Mouse (Mus musculus): ENCODE measurements around the gene Tesk2. TPM values are rescaled to one million over a fixed set of nuclear protein-coding genes. Genes with fewer than 3 reads are reported as not detected.

The Tesk2 gene
- polyA plus RNA-seq, 1 experiment from 2014 or later: 8.1 TPM

DNA sequence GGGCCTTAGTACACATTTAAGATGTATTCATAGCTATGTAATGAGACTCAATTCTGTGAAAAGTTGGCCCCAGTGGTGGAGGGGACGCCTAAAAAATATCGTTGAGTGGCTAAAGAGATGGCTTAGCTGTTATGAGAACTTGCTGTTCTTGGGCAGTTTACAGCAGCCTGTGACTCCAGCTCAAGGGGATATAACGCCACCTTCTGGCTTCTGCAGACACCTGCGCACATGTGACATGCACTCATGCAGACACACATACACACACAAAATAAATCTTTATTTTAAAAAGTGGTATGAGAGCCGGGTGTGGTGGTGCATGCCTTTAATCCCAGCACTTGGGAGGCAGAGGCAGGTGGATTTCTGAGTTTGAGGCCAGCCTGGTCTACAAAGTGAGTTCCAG lies 55.6 kb downstream of the Tesk2 start:
- Histone ChIP-seq H3K4me3 (replicated peaks) (no peak overlapping the region), H3K4me1 (replicated peaks) (no peaks in the 10 kb centered on the region), H3K36me3 (no peaks in the 10 kb centered on the region), H3K27me3 (replicated peaks) (no peaks in the 10 kb centered on the region), H3K4me2 (replicated peaks) (no peak overlapping the region), H3K9me3 (no peaks in the 10 kb centered on the region), H3K9ac (no peak overlapping the region), H3K27ac (no peak overlapping the region)
- ATAC-seq: no peak
- WGBS: 93% methylated on average over 5 of the region's 5 CpGs

DNA sequence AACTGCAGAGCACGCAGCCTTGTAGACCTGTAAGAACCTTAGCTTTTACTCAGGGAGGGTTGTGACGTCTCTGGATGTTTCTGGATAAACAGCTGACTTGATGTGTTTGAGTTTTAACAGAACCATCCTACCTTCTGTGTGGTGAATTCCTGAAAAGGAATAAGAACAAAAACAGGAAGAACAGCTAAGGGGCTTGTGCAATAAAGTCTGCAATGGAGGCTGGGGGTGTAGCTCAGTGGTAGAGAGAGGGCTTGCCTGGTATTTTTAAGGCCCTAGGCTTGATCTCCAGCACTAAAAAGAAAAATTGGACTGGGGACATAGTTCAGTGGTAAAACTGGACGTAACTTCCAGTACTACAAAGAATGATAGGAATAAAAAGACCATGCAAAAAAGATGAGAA lies 56.3 kb downstream of the Tesk2 start:
- no peak overlapping the region for H3K4me3 ChIP-seq (replicated peaks)
- WGBS: 79% methylated on average over 3 of the region's 3 CpGs
- no peak overlapping the region for H3K27ac ChIP-seq
- H3K36me3 ChIP-seq: no peaks in the 10 kb centered on the region
- H3K9ac ChIP-seq: no peak overlapping the region
- no peaks in the 10 kb centered on the region for H3K4me1 ChIP-seq (replicated peaks)
- H3K9me3 ChIP-seq: no peaks in the 10 kb centered on the region
- H3K27me3 ChIP-seq (replicated peaks): no peaks in the 10 kb centered on the region
- no peak overlapping the region for H3K4me2 ChIP-seq (replicated peaks)
- no peak for ATAC-seq

GRCm38 (mm10) chr4:116780541-116780940 lies 59.8 kb downstream of the Tesk2 start:
- no peak overlapping the region for H3K27ac ChIP-seq
- 77% methylated on average over 2 of the region's 2 CpGs for WGBS
- no peak overlapping the region for H3K9ac ChIP-seq
- no peak for ATAC-seq
- no peaks in the 10 kb centered on the region for H3K27me3 ChIP-seq (replicated peaks)
- no peaks in the 10 kb centered on the region for H3K4me1 ChIP-seq (replicated peaks)
- no peak overlapping the region for H3K4me2 ChIP-seq (replicated peaks)
- no peak overlapping the region for H3K4me3 ChIP-seq (replicated peaks)
- H3K36me3 ChIP-seq: no peaks in the 10 kb centered on the region
- no peaks in the 10 kb centered on the region for H3K9me3 ChIP-seq

DNA sequence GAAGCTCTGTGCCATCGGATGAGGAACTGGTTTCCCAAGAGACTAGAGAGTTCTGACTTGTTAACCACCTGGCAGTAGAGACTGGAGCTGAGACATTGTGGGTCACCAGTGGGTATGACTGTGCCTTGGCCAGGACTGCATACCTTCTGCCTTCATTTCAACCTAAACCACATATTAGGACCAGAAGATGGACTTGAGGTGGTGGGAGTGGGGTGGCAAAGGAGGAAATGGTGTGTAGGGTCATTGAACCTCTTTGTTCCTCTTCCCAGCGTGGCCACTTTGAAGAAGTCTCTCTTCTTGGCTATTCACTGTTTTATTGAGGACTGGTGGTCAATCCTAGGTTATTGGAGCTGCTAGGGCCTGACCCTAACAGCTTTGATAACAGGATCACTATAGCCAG lies 60.6 kb downstream of the Tesk2 start:
- Histone ChIP-seq H3K4me3 (replicated peaks) (no peak overlapping the region), H3K9me3 (no peaks in the 10 kb centered on the region), H3K4me1 (replicated peaks) (no peaks in the 10 kb centered on the region), H3K27ac (no peak overlapping the region), H3K9ac (no peak overlapping the region), H3K27me3 (replicated peaks) (no peaks in the 10 kb centered on the region), H3K36me3 (no peaks in the 10 kb centered on the region), H3K4me2 (replicated peaks) (no peak overlapping the region)
- no peak for ATAC-seq
- WGBS: 56% methylated on average over 2 of the region's 2 CpGs

DNA sequence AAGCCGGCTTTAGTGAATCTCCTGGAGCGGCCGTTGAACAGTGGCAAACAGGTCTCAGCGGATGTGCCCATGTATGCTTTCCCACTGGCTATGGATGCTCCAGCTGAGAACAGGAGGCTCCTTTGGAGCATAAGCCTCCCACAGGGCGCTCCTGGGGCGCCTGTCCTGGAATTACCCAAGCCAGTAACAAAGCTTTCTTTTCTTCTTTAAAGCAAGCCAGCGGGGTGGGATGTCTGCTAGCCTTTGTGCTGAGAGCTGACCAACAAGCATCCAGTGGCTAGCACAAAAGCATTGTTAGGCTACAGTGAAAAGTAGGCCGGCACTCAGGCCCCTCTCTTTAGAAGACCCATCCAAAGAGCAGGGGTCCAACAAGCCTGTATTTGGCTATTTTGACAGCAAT lies 61.4 kb downstream of the Tesk2 start:
- no peak overlapping the region for H3K4me2 ChIP-seq (replicated peaks)
- 40% methylated on average over 8 of the region's 8 CpGs for WGBS
- no peak overlapping the region for H3K27ac ChIP-seq
- H3K9me3 ChIP-seq: no peaks in the 10 kb centered on the region
- H3K4me1 ChIP-seq (replicated peaks): no peaks in the 10 kb centered on the region
- H3K9ac ChIP-seq: no peak overlapping the region
- no peak overlapping the region for H3K4me3 ChIP-seq (replicated peaks)
- no peaks in the 10 kb centered on the region for H3K27me3 ChIP-seq (replicated peaks)
- no peak for ATAC-seq
- no peaks in the 10 kb centered on the region for H3K36me3 ChIP-seq

GRCm38 (mm10) chr4:116786587-116786986 lies 65.8 kb downstream of the Tesk2 start:
- H3K9ac ChIP-seq: no peak overlapping the region
- no peaks in the 10 kb centered on the region for H3K36me3 ChIP-seq
- H3K27ac ChIP-seq: no peak overlapping the region
- H3K4me3 ChIP-seq (replicated peaks): no peak overlapping the region
- no peak overlapping the region for H3K4me2 ChIP-seq (replicated peaks)
- WGBS: 97% methylated on average over 1 of the region's 1 CpGs
- no peaks in the 10 kb centered on the region for H3K27me3 ChIP-seq (replicated peaks)
- no peaks in the 10 kb centered on the region for H3K9me3 ChIP-seq
- ATAC-seq: no peak
- H3K4me1 ChIP-seq (replicated peaks): no peaks in the 10 kb centered on the region

- Histone ChIP-seq H3K27ac (peak overlapping the region; percentile 13; the same call in 1 of the 2 replicates), H3K9ac (no peak overlapping the region)
Measured at GRCm38 (mm10) chr4:116787985-116788760, 67.4 kb downstream of the Tesk2 start.

GRCm38 (mm10) chr4:116788956-116789355 lies 68.2 kb downstream of the Tesk2 start:
- H3K9me3 ChIP-seq: no peaks in the 10 kb centered on the region
- no peak overlapping the region for H3K9ac ChIP-seq
- H3K4me3 ChIP-seq (replicated peaks): no peak overlapping the region
- peak; percentile 59 for ATAC-seq
- no peaks in the 10 kb centered on the region for H3K27me3 ChIP-seq (replicated peaks)
- no peaks in the 10 kb centered on the region for H3K4me1 ChIP-seq (replicated peaks)
- H3K27ac ChIP-seq: peak overlapping the region; percentile 13; the same call in 1 of the 2 replicates
- 11% methylated on average over 3 of the region's 3 CpGs for WGBS
- no peak overlapping the region for H3K4me2 ChIP-seq (replicated peaks)
- H3K36me3 ChIP-seq: no peaks in the 10 kb centered on the region

More at GRCm38 (mm10) chr4:116787985-116788760, 67.4 kb downstream of the Tesk2 start:
- WGBS: 50% methylated on average over 7 of the region's 7 CpGs
- no peak for ATAC-seq
- Histone ChIP-seq H3K36me3 (no peaks in the 10 kb centered on the region), H3K27me3 (replicated peaks) (no peaks in the 10 kb centered on the region), H3K4me1 (replicated peaks) (no peaks in the 10 kb centered on the region), H3K9me3 (no peaks in the 10 kb centered on the region), H3K4me2 (replicated peaks) (no peak overlapping the region), H3K4me3 (replicated peaks) (no peak overlapping the region)

- Histone ChIP-seq H3K9ac (no peak overlapping the region), H3K4me2 (replicated peaks) (no peak overlapping the region), H3K4me1 (replicated peaks) (0 out of 2 replicates have a peak, but pooled peaks cover 6% of the 10 kb centered on the region), H3K27ac (no peak overlapping the region), H3K9me3 (no peaks in the 10 kb centered on the region), H3K36me3 (no peaks in the 10 kb centered on the region), H3K27me3 (replicated peaks) (no peaks in the 10 kb centered on the region), H3K4me3 (replicated peaks) (no peak overlapping the region)
- WGBS: 86% methylated on average over 8 of the region's 8 CpGs
- no peak for ATAC-seq
Measured at GRCm38 (mm10) chr4:116792453-116792852, 71.7 kb downstream of the Tesk2 start.

GRCm38 (mm10) chr4:116794273-116794672 lies 73.5 kb downstream of the Tesk2 start:
- WGBS: 71% methylated on average over 2 of the region's 2 CpGs
- no peak overlapping the region for H3K4me3 ChIP-seq (replicated peaks)
- H3K27me3 ChIP-seq (replicated peaks): no peaks in the 10 kb centered on the region
- no peak overlapping the region for H3K27ac ChIP-seq
- H3K4me2 ChIP-seq (replicated peaks): no peak overlapping the region
- H3K4me1 ChIP-seq (replicated peaks): 0 out of 2 replicates have a peak, but pooled peaks cover 6% of the 10 kb centered on the region
- ATAC-seq: no peak
- H3K9ac ChIP-seq: no peak overlapping the region
- H3K36me3 ChIP-seq: no peaks in the 10 kb centered on the region
- H3K9me3 ChIP-seq: no peaks in the 10 kb centered on the region

DNA sequence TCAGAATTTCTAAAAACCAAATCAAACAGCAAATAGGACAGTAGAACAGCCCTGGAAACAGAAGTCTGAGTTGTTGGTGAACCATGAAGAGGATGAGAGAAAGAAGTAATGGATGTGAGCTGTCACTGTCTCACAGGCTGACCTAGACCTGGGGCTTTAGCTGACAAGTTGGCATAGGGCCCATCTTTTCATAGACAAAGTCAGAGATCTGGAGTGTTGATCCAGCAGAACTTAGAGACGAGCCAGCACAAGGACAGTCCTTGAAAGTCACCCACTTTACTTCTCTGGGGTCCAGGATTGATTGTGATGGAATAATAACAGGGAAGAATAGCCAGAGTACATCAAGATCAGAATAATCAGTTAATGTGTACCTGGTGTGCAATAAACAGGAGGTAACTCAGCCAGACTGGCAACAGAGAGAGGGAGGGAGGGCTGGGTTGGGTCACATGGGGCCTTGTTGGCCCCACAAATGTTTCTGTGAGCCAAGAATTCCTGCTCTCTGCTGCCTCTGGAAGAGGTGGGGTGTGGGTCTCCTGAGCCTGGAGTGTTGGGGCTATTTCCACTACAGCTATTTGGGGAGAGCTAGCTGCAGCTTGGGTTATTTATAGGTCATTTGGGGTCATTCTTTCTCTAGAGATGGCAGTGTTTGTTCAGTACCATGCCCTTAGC lies 75.8 kb downstream of the Tesk2 start:
- H3K9ac ChIP-seq: no peak overlapping the region
- H3K36me3 ChIP-seq: no peaks in the 10 kb centered on the region
- WGBS: 47% methylated on average over 1 of the region's 1 CpGs
- H3K9me3 ChIP-seq: no peaks in the 10 kb centered on the region
- no peaks in the 10 kb centered on the region for H3K27me3 ChIP-seq (replicated peaks)
- no peak overlapping the region for H3K27ac ChIP-seq
- H3K4me2 ChIP-seq (replicated peaks): no peak overlapping the region
- peak; percentile 79 for ATAC-seq
- H3K4me3 ChIP-seq (replicated peaks): no peak overlapping the region
- H3K4me1 ChIP-seq (replicated peaks): 0 out of 2 replicates have a peak, but pooled peaks cover 6% of the 10 kb centered on the region

DNA sequence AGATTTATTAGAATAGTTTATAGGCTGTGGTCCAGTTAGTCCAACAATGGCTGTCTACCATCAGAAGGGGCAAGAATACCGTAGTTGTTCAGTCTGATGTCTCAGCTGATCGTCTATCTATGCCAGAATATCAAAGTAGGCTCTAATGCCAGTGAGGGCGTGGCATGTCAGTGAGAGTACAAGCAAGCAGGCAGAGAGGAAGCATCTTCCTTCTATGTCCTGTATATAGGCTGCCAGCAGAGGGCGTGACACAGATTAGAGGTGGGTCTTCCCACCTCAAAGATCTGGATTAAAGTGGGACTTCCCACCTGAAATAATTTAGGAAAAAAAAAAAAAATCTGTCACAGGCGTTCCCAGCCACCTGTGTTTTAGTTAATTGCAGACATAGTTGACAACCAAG lies 79.2 kb downstream of the Tesk2 start:
- H3K27ac ChIP-seq: no peak overlapping the region
- H3K4me3 ChIP-seq (replicated peaks): no peak overlapping the region
- H3K9ac ChIP-seq: no peak overlapping the region
- H3K4me1 ChIP-seq (replicated peaks): 0 out of 2 replicates have a peak, but pooled peaks cover 6% of the 10 kb centered on the region
- WGBS: 49% methylated on average over 5 of the region's 5 CpGs
- no peaks in the 10 kb centered on the region for H3K27me3 ChIP-seq (replicated peaks)
- no peaks in the 10 kb centered on the region for H3K9me3 ChIP-seq
- no peak overlapping the region for H3K4me2 ChIP-seq (replicated peaks)
- peaks cover 15% of the 10 kb centered on the region for H3K36me3 ChIP-seq
- ATAC-seq: no peak

Measured in intestine, embryonic 15.5 days (tissue).